Mouse (Mus musculus): ENCODE measurements at regions not wholly inside any gene's neighbourhood (a gene's known extent, or its start where the extent isn't known, plus 50 kb on each side); places are given as distances from the start of the nearest gene placed in this dataset.

DNA sequence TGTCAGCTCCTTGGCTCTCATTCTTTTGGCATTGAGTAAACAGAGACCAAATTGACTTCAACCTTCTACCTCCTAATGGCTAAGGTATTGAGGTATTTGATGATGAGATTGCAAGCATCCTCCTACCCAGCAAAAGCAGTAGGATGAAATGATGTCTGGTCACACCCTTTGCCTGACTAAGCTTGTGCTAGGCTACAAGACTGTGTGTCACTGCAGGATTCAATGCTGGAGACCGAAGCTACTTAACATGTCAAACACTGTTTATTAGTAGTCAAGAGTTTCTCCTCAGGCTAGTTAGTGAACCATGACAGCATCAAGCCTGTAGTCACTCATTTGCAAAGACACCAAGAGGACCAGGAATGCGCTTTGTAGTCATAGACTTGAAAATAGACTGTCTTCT lies 320.0 kb downstream of the Prr30 start:
- Histone ChIP-seq H3K36me3 (replicated peaks; ENCODE audit: control insufficient read depth, insufficient read depth, low read length) (no peaks in the 10 kb centered on the region), H3K27me3 (ENCODE audit: control insufficient read depth, insufficient read depth, low read length) (no peaks in the 10 kb centered on the region), H3K4me1 (ENCODE audit: control insufficient read depth, insufficient read depth) (no peaks in the 10 kb centered on the region), H3K4me2 (ENCODE audit: low read depth, low read length) (no peak overlapping the region), H3K4me3 (ENCODE audit: low read depth, low read length) (no peak overlapping the region), H3K9ac (replicated peaks; ENCODE audit: low read depth, low read length) (no peak overlapping the region), H3K9me3 (replicated peaks; ENCODE audit: control insufficient read depth, low read length) (no peaks in the 10 kb centered on the region), H3K27ac (ENCODE audit: low read depth) (no peak overlapping the region)
- ATAC-seq (ENCODE audit: insufficient read depth, low read depth), result no peak
- no peak for TF ChIP-seq EP300 (IDR thresholded peaks at IDR 0.05; ENCODE audit: low read depth)
- TF ChIP-seq CTCF (IDR thresholded peaks at IDR 0.05; ENCODE audit: low read depth), result no peak
- no peak for DNase-seq (ENCODE audit: low spot score)
- 92% methylated on average over 2 of the region's 2 CpGs for WGBS

DNA sequence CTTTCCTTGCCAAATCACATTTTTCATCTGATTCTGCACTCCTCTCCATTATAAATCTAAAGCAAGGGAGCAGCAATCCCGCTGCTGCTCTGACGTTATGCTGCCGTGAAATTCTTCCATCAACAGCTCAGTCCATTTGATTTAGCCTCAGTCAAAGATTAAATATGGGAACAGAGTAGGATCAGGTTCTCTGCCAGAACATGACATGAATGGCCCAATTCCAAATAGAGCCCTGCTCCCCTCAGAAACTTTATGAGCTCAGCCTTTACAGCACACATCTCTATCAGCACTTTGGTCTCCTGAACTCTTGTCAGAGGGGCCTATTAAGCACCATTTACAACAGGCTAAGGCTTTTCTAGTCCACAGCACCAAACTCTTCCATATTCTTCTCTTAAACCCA lies 332.3 kb downstream of the Prr30 start:
- H3K4me1 ChIP-seq (ENCODE audit: control insufficient read depth, insufficient read depth), result peaks cover 11% of the 10 kb centered on the region; the same call in 1 of the 2 replicates
- 46% methylated on average over 3 of the region's 3 CpGs for WGBS
- TF ChIP-seq CTCF (IDR thresholded peaks at IDR 0.05; ENCODE audit: low read depth) (no peak), EP300 (IDR thresholded peaks at IDR 0.05; ENCODE audit: low read depth) (no peak)
- no peak overlapping the region for H3K4me2 ChIP-seq (ENCODE audit: low read depth, low read length)
- no peak for ATAC-seq (ENCODE audit: insufficient read depth, low read depth)
- H3K27ac ChIP-seq (ENCODE audit: low read depth), result no peak overlapping the region
- no peaks in the 10 kb centered on the region for H3K27me3 ChIP-seq (ENCODE audit: control insufficient read depth, insufficient read depth, low read length)
- no peak overlapping the region for H3K9ac ChIP-seq (replicated peaks; ENCODE audit: low read depth, low read length)
- H3K9me3 ChIP-seq (replicated peaks; ENCODE audit: control insufficient read depth, low read length), result no peaks in the 10 kb centered on the region
- H3K36me3 ChIP-seq (replicated peaks; ENCODE audit: control insufficient read depth, insufficient read depth, low read length), result no peaks in the 10 kb centered on the region
- no peak for DNase-seq (ENCODE audit: low spot score)
- no peak overlapping the region for H3K4me3 ChIP-seq (ENCODE audit: low read depth, low read length)

DNA sequence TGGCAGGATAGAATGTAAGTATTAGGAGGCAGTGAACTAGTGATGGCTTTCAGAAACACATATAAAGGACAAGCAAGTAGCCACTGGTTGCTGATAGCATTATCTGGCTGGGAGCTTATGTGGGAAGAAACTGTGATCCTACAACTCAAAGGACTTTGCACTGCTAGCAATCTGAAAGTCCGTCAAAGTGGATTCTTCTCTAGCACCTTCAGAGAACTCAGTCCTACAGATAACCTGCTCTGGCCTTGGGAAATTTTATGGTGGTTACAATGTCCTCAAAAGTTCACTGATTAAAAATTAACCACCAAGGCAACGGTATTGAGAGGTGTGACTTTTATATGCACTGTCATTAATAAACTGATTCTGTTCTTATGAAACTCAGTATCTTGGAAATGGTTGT lies 335.3 kb downstream of the Prr30 start:
- DNase-seq (ENCODE audit: low spot score), result no peak
- WGBS, result 58% methylated on average over 2 of the region's 2 CpGs
- no peak for TF ChIP-seq CTCF (IDR thresholded peaks at IDR 0.05; ENCODE audit: low read depth)
- TF ChIP-seq EP300 (IDR thresholded peaks at IDR 0.05; ENCODE audit: low read depth), result no peak

DNA sequence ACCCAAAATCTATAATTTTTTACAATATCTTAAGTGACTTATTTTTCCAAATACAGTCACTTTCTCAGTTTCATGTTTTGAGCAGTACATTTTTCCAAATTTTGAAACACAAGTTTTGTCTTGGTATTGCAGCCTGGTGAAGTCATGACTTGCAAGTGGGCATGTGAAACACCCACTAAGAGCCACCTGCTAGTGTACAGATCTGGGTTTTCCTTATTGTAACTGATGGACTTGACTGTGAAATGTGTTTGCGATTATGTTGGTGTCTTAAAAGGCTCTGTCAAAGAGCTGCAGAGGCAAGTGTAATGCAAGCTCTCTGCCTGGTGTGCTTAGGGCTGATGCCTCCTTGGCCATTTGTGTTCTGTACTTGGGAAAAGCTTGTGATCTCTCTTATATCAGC lies 336.0 kb downstream of the Prr30 start:
- Histone ChIP-seq H3K9ac (replicated peaks; ENCODE audit: low read depth, low read length) (no peak overlapping the region), H3K4me3 (ENCODE audit: low read depth, low read length) (no peak overlapping the region), H3K27ac (ENCODE audit: low read depth) (no peak overlapping the region), H3K4me1 (ENCODE audit: control insufficient read depth, insufficient read depth) (peaks cover 11% of the 10 kb centered on the region; the same call in 1 of the 2 replicates), H3K36me3 (replicated peaks; ENCODE audit: control insufficient read depth, insufficient read depth, low read length) (no peaks in the 10 kb centered on the region), H3K9me3 (replicated peaks; ENCODE audit: control insufficient read depth, low read length) (no peaks in the 10 kb centered on the region), H3K27me3 (ENCODE audit: control insufficient read depth, insufficient read depth, low read length) (no peaks in the 10 kb centered on the region), H3K4me2 (ENCODE audit: low read depth, low read length) (no peak overlapping the region)
- TF ChIP-seq EP300 (IDR thresholded peaks at IDR 0.05; ENCODE audit: low read depth) (no peak), CTCF (IDR thresholded peaks at IDR 0.05; ENCODE audit: low read depth) (no peak)
- WGBS, result 80% methylated on average over 1 of the region's 1 CpGs
- DNase-seq (ENCODE audit: low spot score) (no peak), ATAC-seq (ENCODE audit: insufficient read depth, low read depth) (no peak)

More for the DNA sequence above, 335.3 kb downstream of the Prr30 start:
- Histone ChIP-seq H3K4me3 (ENCODE audit: low read depth, low read length) (no peak overlapping the region), H3K4me2 (ENCODE audit: low read depth, low read length) (no peak overlapping the region), H3K36me3 (replicated peaks; ENCODE audit: control insufficient read depth, insufficient read depth, low read length) (no peaks in the 10 kb centered on the region), H3K9me3 (replicated peaks; ENCODE audit: control insufficient read depth, low read length) (no peaks in the 10 kb centered on the region), H3K27ac (ENCODE audit: low read depth) (no peak overlapping the region), H3K27me3 (ENCODE audit: control insufficient read depth, insufficient read depth, low read length) (no peaks in the 10 kb centered on the region), H3K9ac (replicated peaks; ENCODE audit: low read depth, low read length) (no peak overlapping the region), H3K4me1 (ENCODE audit: control insufficient read depth, insufficient read depth) (peaks cover 11% of the 10 kb centered on the region; the same call in 1 of the 2 replicates)
- ATAC-seq (ENCODE audit: insufficient read depth, low read depth), result no peak

DNA sequence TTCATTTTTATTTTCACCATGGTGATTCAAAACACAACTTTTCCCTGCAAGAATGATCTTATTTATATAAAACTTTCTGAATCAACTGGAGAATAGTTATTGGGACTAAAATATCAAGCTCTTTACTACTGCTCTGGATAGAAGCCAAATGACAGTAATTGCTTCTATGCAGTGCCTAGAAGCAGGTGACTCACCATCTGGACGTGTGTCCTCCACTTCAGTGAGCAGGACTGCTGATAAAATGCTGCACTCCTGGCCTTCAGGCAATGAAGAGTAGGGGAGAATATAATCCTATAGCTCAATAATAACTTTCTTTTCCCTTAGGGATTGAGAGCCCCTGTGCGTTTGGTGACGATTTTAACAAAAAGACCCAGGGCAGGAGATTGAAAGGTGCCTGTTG lies 357.3 kb downstream of the Prr30 start:
- Histone ChIP-seq H3K36me3 (replicated peaks; ENCODE audit: control insufficient read depth, insufficient read depth, low read length) (no peaks in the 10 kb centered on the region), H3K4me1 (ENCODE audit: control insufficient read depth, insufficient read depth) (no peaks in the 10 kb centered on the region), H3K4me2 (ENCODE audit: low read depth, low read length) (no peak overlapping the region), H3K9ac (replicated peaks; ENCODE audit: low read depth, low read length) (no peak overlapping the region), H3K4me3 (ENCODE audit: low read depth, low read length) (no peak overlapping the region), H3K9me3 (replicated peaks; ENCODE audit: control insufficient read depth, low read length) (no peaks in the 10 kb centered on the region), H3K27me3 (ENCODE audit: control insufficient read depth, insufficient read depth, low read length) (no peaks in the 10 kb centered on the region), H3K27ac (ENCODE audit: low read depth) (no peak overlapping the region)
- WGBS, result 60% methylated on average over 3 of the region's 3 CpGs
- ATAC-seq (ENCODE audit: insufficient read depth, low read depth) (no peak), DNase-seq (ENCODE audit: low spot score) (no peak)
- TF ChIP-seq EP300 (IDR thresholded peaks at IDR 0.05; ENCODE audit: low read depth), result no peak
- no peak for TF ChIP-seq CTCF (IDR thresholded peaks at IDR 0.05; ENCODE audit: low read depth)
